Mouse (Mus musculus) limb, embryonic 10.5 days (tissue): ENCODE results near the gene Phf23. TPM values are rescaled to one million over a fixed set of nuclear protein-coding genes. Genes with fewer than 3 reads are reported as not detected.

Experiments used
- DNase-seq: peaks from one replicate; pipeline ENCODE4 v3.0.0-alpha.2; 2017; ENCODE audit warnings: low spot score
- H3K27ac ChIP-seq: fragments of 300-500 bp; sonication (generic); 2 replicates; pipeline ENCODE4 v1.5.1; 2016; ENCODE audit warnings: mild to moderate bottlenecking
- H3K27me3 ChIP-seq: fragments of 300-500 bp; sonication (generic); 2 replicates; pipeline ENCODE4 v1.6.1; 2016; ENCODE audit warnings: low read depth, mild to moderate bottlenecking; ENCODE audit not compliant: poor library complexity, severe bottlenecking
- H3K36me3 ChIP-seq: fragments of 300-500 bp; sonication (generic); 2 replicates; pipeline ENCODE4 v1.6.1; 2016; ENCODE audit warnings: mild to moderate bottlenecking, moderate library complexity
- H3K4me1 ChIP-seq: fragments of 300-500 bp; sonication (generic); 2 replicates; pipeline ENCODE4 v1.6.1; 2016
- H3K4me3 ChIP-seq: fragments of 300-500 bp; sonication (generic); 2 replicates; pipeline ENCODE4 v1.5.1; 2016; ENCODE audit warnings: mild to moderate bottlenecking, moderate library complexity
- H3K9me3 ChIP-seq: fragments of 300-500 bp; sonication (generic); replicated peaks from 2 replicates; pipeline ENCODE4 v1.6.1; 2016; ENCODE audit warnings: mild to moderate bottlenecking
- WGBS: fragments of 180-500 bp; shearing (Covaris S2); methylation state at CpG from one replicate; pipeline ENCODE4 v1.1.7; 2016; 5-methylcytosine and 5-hydroxymethylcytosine counted together
- polyA plus RNA-seq: library from polyadenylated mRNA; unstranded; fragments of >200 nt; fragmentation: Nextera tagmentation; extraction: Ambion mirVana; gene quantifications from 2 replicates; pipeline ENCODE4 v1.2.1, GENCODE M21; 2016

The Phf23 gene
- polyA plus RNA-seq, 1 experiment from 2014 or later, result 101 TPM

DNA sequence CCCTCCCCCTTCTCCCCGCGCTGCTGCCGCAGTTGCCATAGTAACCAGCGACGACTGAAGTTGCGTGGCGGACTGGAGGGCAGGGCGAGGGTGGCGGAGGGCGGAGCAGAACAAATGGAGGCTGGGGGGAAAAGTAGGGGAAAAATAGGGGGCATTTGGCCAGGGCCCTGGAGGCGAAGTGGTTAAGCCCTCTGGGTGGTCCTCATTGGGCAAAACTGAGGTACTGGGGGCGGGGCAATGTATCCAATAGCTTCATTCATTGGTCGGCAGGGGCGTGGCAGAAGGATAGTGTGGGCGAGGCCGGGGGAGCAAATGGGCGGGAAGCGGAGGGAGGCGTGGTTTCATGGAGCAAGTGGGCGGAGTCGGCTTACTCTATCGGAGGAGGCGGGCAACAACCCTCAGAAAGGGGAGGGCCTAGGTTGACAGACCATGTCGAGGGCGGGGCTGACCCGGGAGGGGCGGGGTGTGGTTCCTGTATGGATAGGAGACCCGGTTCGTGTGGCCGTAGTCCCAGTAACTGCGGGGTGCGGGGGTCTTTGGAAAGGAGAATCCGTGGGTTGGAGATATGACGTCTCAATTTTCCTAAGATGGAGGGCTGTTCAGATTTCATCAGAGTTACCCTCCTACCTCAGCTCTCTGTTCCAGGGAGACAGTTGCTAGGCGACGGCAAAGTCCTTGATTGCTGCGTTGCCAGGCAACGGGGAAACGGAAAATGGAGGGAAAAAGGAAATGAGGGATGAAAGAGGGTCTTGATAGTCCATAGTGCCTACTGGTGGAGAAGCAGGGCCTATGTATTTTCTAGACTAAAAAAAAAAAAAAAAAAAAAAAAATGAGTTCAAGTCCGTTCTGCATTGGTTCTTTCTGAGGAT lies 25.9 kb downstream of the Phf23 start:
- no peaks in the 10 kb centered on the region for H3K36me3 ChIP-seq
- no peaks in the 10 kb centered on the region for H3K9me3 ChIP-seq
- peak overlapping the region; percentile 81 for H3K4me3 ChIP-seq
- H3K27me3 ChIP-seq, result no peaks in the 10 kb centered on the region
- 2% methylated on average over 40 of the region's 40 CpGs for WGBS
- peak; percentile 98 for DNase-seq
- peaks cover 95% of the 10 kb centered on the region for H3K4me1 ChIP-seq
- H3K27ac ChIP-seq, result peak overlapping the region; percentile 96

GRCm38 (mm10) chr11:70023481-70024150 lies 28.0 kb downstream of the Phf23 start:
- WGBS, result 7% methylated on average over 21 of the region's 29 CpGs
- H3K27me3 ChIP-seq, result no peaks in the 10 kb centered on the region
- peak overlapping the region; percentile 53 for H3K4me3 ChIP-seq
- H3K27ac ChIP-seq, result peak overlapping the region; percentile 63
- H3K9me3 ChIP-seq, result no peaks in the 10 kb centered on the region
- peaks cover 95% of the 10 kb centered on the region for H3K4me1 ChIP-seq
- H3K36me3 ChIP-seq, result no peaks in the 10 kb centered on the region
- DNase-seq, result peak; percentile 73

DNA sequence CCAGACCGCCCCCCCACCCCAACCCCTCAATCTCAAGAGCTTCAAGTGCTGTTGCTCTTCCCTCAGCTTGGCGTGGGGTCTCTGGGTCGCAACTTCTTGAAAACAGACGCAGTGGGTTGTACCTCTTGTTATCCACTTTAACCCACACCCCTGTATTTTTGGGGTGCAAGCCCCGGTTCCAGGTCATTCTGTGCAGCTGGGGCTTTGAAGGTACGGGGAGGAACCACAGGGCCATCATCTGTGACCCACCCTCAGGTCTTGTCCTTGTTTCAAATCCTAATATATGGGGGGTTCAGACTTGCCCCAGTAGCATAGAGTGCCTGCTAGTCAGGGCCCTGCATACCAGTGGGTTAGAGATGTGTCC lies 28.6 kb downstream of the Phf23 start:
- no peaks in the 10 kb centered on the region for H3K27me3 ChIP-seq
- H3K9me3 ChIP-seq, result no peaks in the 10 kb centered on the region
- no peaks in the 10 kb centered on the region for H3K36me3 ChIP-seq
- H3K4me3 ChIP-seq, result peak overlapping the region; percentile 53
- H3K27ac ChIP-seq, result peak overlapping the region; percentile 63
- peaks cover 95% of the 10 kb centered on the region for H3K4me1 ChIP-seq
- 18% methylated on average over 6 of the region's 6 CpGs for WGBS
- no peak for DNase-seq

DNA sequence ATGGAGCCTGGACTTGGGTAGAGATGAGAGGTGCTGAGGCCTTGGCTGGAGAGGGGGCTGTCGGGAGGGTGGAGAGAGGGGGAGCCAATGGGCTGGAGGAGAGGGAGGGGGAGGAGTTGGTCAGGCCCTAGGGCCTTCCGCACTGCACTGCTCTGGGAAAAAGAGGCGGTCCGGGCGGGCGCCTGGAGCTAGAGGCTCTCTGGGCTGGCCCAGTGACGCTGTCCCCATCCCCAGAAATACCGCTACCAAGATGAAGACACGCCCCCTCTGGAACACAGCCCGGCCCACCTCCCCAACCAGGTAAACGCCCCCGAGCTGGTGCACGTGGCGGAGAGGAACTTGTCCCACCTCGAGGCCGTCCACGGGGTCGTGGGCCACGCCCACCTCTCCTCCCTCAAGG lies 31.1 kb downstream of the Phf23 start:
- under 1% methylated on average over 19 of the region's 19 CpGs for WGBS

GRCm38 (mm10) chr11:70027397-70027796 lies 31.8 kb downstream of the Phf23 start:
- Histone ChIP-seq H3K36me3 (peaks cover 24% of the 10 kb centered on the region), H3K27ac (peak overlapping the region; percentile 81), H3K9me3 (no peaks in the 10 kb centered on the region), H3K27me3 (no peaks in the 10 kb centered on the region), H3K4me3 (peak overlapping the region; percentile 46), H3K4me1 (peaks cover 80% of the 10 kb centered on the region)
- WGBS, result 24% methylated on average over 8 of the region's 9 CpGs
- DNase-seq, result peak; percentile 38

More for the DNA sequence above, 31.1 kb downstream of the Phf23 start:
- Histone ChIP-seq H3K4me3 (peak overlapping the region; percentile 46), H3K4me1 (peaks cover 85% of the 10 kb centered on the region), H3K27ac (peak overlapping the region; percentile 81), H3K27me3 (no peaks in the 10 kb centered on the region), H3K36me3 (peaks cover 17% of the 10 kb centered on the region), H3K9me3 (no peaks in the 10 kb centered on the region)
- DNase-seq, result peak; percentile 75

GRCm38 (mm10) chr11:70028401-70029129 lies 33.0 kb downstream of the Phf23 start:
- H3K4me1 ChIP-seq, result peaks cover 68% of the 10 kb centered on the region

DNA sequence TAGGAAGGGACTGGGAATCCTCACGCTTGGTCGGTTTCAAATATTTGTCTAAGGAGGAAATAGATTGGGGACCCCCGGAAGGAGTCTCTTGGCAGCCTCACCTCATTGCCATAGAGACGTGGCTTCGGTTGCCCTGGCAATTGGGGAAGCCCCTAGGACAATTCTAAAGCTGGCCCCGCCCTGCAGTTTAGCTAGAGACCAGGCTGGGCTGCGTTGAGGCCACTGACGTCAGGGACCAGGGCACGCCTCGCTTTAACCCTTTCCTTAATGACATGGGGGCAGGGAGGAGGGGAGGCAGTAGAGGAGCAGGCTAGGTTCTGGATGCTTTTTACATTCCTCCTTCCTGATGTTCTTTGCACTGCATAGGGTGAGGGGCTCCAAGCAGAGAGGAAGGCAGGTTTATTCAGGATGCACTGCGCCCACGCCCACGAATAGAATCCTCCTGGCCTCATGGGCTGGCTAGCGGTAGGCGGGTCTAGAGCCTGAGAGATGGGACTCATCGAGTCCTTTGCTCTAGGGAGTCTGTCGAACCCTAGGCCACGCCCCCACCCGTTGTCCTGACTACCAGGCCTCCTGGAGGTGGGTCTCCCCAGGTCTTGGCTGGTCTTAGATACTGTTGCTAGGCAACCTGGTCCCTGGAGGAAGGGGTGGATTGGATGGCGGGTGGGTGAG lies 33.7 kb downstream of the Phf23 start:
- Histone ChIP-seq H3K27ac (peak overlapping the region; percentile 81), H3K4me3 (peak overlapping the region; percentile 51), H3K9me3 (no peaks in the 10 kb centered on the region), H3K36me3 (peaks cover 43% of the 10 kb centered on the region), H3K4me1 (peaks cover 61% of the 10 kb centered on the region), H3K27me3 (no peaks in the 10 kb centered on the region)
- under 1% methylated on average over 20 of the region's 20 CpGs for WGBS
- DNase-seq, result peak; percentile 91

More at GRCm38 (mm10) chr11:70028401-70029129, 33.0 kb downstream of the Phf23 start:
- Histone ChIP-seq H3K4me3 (peak overlapping the region; percentile 51), H3K9me3 (no peaks in the 10 kb centered on the region), H3K27ac (peak overlapping the region; percentile 81), H3K36me3 (peaks cover 36% of the 10 kb centered on the region), H3K27me3 (no peaks in the 10 kb centered on the region)
- 33% methylated on average over 12 of the region's 12 CpGs for WGBS
- DNase-seq, result no peak

DNA sequence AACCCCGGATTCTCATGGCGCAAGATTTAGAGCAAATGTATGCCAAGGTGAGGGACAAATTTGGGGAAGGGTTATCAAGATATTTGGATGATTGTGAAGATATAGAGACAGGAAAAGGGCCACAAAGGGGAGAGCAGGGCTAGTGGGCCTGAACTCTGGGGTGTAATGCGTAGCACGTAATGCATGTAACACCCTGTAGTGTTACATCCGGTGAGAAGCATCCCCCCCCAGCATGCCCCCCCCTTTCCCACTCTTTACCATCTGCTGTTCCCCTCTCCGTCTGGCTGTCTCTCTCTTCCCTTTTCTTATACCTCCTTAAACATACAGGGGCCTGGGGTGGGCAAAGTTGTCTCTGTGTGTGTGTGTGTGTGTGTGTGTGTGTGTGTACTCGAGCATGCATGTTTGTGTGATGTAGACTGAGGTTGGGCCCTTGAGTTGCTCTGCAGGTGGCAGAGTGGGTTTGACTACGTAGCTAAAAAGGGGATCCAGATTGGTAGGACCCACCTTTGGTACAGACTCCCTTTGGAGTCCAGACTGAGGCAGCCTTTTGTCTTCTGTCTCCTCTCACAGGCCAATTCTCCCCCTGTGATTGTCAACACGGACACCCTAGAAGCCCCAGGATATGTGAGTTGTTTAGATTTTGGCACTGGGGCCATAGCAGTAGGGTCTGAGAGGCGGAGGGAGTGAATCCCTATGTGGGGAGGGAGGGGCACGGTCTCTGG lies 34.4 kb downstream of the Phf23 start:
- H3K27ac ChIP-seq, result peak overlapping the region; percentile 81
- no peaks in the 10 kb centered on the region for H3K9me3 ChIP-seq
- H3K36me3 ChIP-seq, result peaks cover 49% of the 10 kb centered on the region
- H3K4me3 ChIP-seq, result peak overlapping the region; percentile 51
- no peaks in the 10 kb centered on the region for H3K27me3 ChIP-seq
- H3K4me1 ChIP-seq, result peaks cover 57% of the 10 kb centered on the region
- 45% methylated on average over 11 of the region's 11 CpGs for WGBS
- no peak for DNase-seq

DNA sequence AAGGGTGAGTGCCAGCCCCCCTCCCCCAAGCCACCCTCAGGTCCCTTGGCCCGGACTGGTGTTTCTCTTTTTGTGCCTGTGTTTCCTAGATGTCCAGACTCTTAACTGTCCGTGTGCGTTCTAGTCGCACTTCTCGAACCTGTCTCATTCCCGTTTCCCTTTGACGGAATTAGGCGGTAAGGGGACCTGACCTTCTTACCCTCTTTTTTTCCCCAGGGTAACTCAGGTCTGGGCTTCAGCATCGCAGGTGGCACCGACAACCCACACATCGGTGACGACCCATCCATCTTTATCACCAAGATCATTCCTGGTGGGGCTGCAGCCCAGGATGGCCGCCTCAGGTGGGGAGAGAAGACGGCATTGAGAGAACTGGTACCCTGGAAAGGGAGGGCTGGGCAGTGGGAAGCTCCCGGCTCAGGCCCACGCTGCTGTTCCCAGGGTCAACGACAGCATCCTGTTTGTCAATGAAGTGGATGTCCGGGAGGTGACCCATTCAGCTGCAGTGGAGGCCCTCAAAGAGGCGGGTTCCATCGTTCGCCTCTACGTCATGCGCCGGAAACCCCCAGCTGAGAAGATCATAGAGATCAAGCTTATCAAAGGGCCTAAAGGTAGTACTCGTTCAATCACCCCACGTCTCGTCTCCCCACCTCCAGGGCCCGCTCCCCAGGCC lies 35.2 kb downstream of the Phf23 start:
- Histone ChIP-seq H3K4me1 (peaks cover 49% of the 10 kb centered on the region), H3K27me3 (no peaks in the 10 kb centered on the region), H3K4me3 (no peak overlapping the region), H3K9me3 (no peaks in the 10 kb centered on the region), H3K36me3 (peaks cover 55% of the 10 kb centered on the region), H3K27ac (peak overlapping the region; percentile 81)
- WGBS, result 96% methylated on average over 28 of the region's 28 CpGs
- no peak for DNase-seq

GRCm38 (mm10) chr11:70031321-70031670 lies 35.7 kb downstream of the Phf23 start:
- peaks cover 58% of the 10 kb centered on the region for H3K36me3 ChIP-seq
- H3K4me3 ChIP-seq, result no peak overlapping the region
- no peaks in the 10 kb centered on the region for H3K27me3 ChIP-seq
- peaks cover 44% of the 10 kb centered on the region for H3K4me1 ChIP-seq
- no peak overlapping the region for H3K27ac ChIP-seq
- no peaks in the 10 kb centered on the region for H3K9me3 ChIP-seq
- WGBS, result 98% methylated on average over 11 of the region's 11 CpGs
- no peak for DNase-seq

DNA sequence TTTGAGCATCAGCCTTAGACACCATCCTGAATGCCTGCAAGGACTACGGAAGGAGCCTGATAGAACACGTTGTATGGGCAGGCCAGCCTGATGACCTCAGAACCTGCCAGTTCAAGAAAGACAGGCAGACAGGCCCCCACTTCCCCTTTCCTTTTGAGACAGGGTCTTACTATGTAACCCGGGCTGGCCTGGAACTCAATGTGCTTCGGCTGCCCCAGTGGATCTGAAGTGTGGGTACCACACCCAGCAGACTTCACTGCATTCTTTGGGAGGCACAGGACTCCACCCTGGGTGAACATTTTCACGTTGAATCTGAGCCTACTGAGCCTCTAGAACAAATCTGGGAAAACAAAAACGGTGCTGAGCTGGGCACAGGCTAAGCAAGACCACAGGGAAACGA lies 42.6 kb downstream of the Phf23 start:
- 77% methylated on average over 7 of the region's 7 CpGs for WGBS
- H3K9me3 ChIP-seq, result no peaks in the 10 kb centered on the region
- 0 out of 2 replicates have a peak, but pooled peaks cover 2% of the 10 kb centered on the region for H3K4me1 ChIP-seq
- H3K27me3 ChIP-seq, result no peaks in the 10 kb centered on the region
- DNase-seq, result no peak
- H3K4me3 ChIP-seq, result no peak overlapping the region
- no peak overlapping the region for H3K27ac ChIP-seq
- peaks cover 93% of the 10 kb centered on the region for H3K36me3 ChIP-seq
